Mouse (Mus musculus) spleen, adult 2 months (tissue): ENCODE data around the gene Raet1e.
"Not testable (repeated sequence)": the region's sequence is repeated elsewhere in the genome, so short reads cannot be mapped to it uniquely, and the experiment has no call there.

Source experiments
- CTCF ChIP-seq: fragments of 200-500 bp; IDR thresholded peaks from 2 replicates; pipeline ENCODE4 v1.5.1; 2011; ENCODE audit warnings: mild to moderate bottlenecking, inconsistent platforms; ENCODE audit not compliant: insufficient read depth, insufficient read length, insufficient replicate concordance; ENCODE audit errors: extremely low read depth
- POLR2A ChIP-seq: fragments of 200-500 bp; IDR thresholded peaks from 2 replicates; pipeline ENCODE4 v1.6.1; 2011; ENCODE audit warnings: low read depth, low read length, inconsistent platforms

GRCm38 (mm10) chr10:22201352-22201751 is 43.0 kb downstream of the Raet1e start:
- TF ChIP-seq CTCF, POLR2A: not testable (repeated sequence)
